Mouse (Mus musculus) limb, embryonic 11.5 days (tissue): ENCODE results near the gene Zic5. TPM values are rescaled to one million over a fixed set of nuclear protein-coding genes. Genes with fewer than 3 reads are reported as not detected.

ENCODE experiments used
- ATAC-seq: fragments of 200-750 bp; cut with Nextera tagmentation; 2 replicates; pipeline ENCODE4 v1.8.0; 2017; ENCODE audit warnings: low read depth; ENCODE audit not compliant: insufficient number of reproducible peaks, low FRiP score, low TSS enrichment
- DNase-seq: peaks from one replicate; pipeline ENCODE4 v3.0.0-alpha.2; 2015; ENCODE audit warnings: low spot score
- H3K27ac ChIP-seq: fragments of 300-500 bp; sonication (generic); replicated peaks from 2 replicates; pipeline ENCODE4 v1.5.1; 2014; ENCODE audit warnings: low read depth, mild to moderate bottlenecking, low read length
- H3K27me3 ChIP-seq: fragments of 300-500 bp; sonication (generic); 2 replicates; pipeline ENCODE4 v1.6.1; 2014; ENCODE audit warnings: mild to moderate bottlenecking, low read length, mixed read lengths; ENCODE audit not compliant: control insufficient read depth, insufficient read depth
- H3K36me3 ChIP-seq: fragments of 300-500 bp; sonication (generic); 2 replicates; pipeline ENCODE4 v1.6.1; 2014; ENCODE audit warnings: mild to moderate bottlenecking, low read length, moderate library complexity, mixed read lengths; ENCODE audit not compliant: control insufficient read depth, insufficient read depth
- H3K4me1 ChIP-seq: fragments of 300-500 bp; sonication (generic); 2 replicates; pipeline ENCODE4 v1.6.1; 2014; ENCODE audit warnings: low read length, mixed read lengths; ENCODE audit not compliant: control insufficient read depth, insufficient read depth
- H3K4me2 ChIP-seq: fragments of 300-500 bp; sonication (generic); 2 replicates; pipeline ENCODE4 v1.6.1; 2014; ENCODE audit warnings: low read depth, mild to moderate bottlenecking, moderate library complexity; ENCODE audit not compliant: severe bottlenecking
- H3K4me3 ChIP-seq: fragments of 300-500 bp; sonication (generic); 2 replicates; pipeline ENCODE4 v1.5.1; 2014; ENCODE audit warnings: low read depth, low read length
- H3K9ac ChIP-seq: fragments of 300-500 bp; sonication (generic); 2 replicates; pipeline ENCODE4 v1.6.1; 2014; ENCODE audit warnings: mild to moderate bottlenecking, low read length
- H3K9me3 ChIP-seq: fragments of 300-500 bp; sonication (generic); 2 replicates; pipeline ENCODE4 v1.6.1; 2016; ENCODE audit warnings: low read length; ENCODE audit not compliant: control insufficient read depth
- WGBS: fragments of 180-500 bp; shearing (Covaris S2); extraction: QIAGEN DNeasy Blood & Tissue Kit; methylation state at CpG from one replicate; pipeline ENCODE4 v1.1.7; 2014; 5-methylcytosine and 5-hydroxymethylcytosine counted together
- polyA plus RNA-seq: library from polyadenylated mRNA; unstranded; fragments of >200 nt; fragmentation: Nextera tagmentation; extraction: Ambion mirVana; gene quantifications from 2 replicates; pipeline ENCODE4 v1.2.1, GENCODE M21; 2014

The Zic5 gene
- polyA plus RNA-seq, 1 experiment from 2014 or later: 11.3 TPM

- 23% methylated on average over 4 of the region's 4 CpGs for WGBS
- Histone ChIP-seq H3K4me2 (no peak overlapping the region), H3K4me1 (no peaks in the 10 kb centered on the region), H3K27ac (no peak overlapping the region), H3K27me3 (no peaks in the 10 kb centered on the region), H3K36me3 (no peaks in the 10 kb centered on the region), H3K9me3 (no peaks in the 10 kb centered on the region), H3K4me3 (no peak overlapping the region), H3K9ac (no peak overlapping the region; the same call in 1 of the 2 replicates)
- DNase-seq (no peak), ATAC-seq (no peak)
Measured at GRCm38 (mm10) chr14:122416166-122416771, 49.2 kb downstream of the Zic5 start.

GRCm38 (mm10) chr14:122414786-122415185 lies 50.7 kb downstream of the Zic5 start:
- no peaks in the 10 kb centered on the region for H3K27me3 ChIP-seq
- no peaks in the 10 kb centered on the region for H3K36me3 ChIP-seq
- DNase-seq: no peak
- H3K4me1 ChIP-seq: no peaks in the 10 kb centered on the region
- no peak overlapping the region for H3K9ac ChIP-seq
- 95% methylated on average over 2 of the region's 2 CpGs for WGBS
- H3K27ac ChIP-seq: no peak overlapping the region
- no peaks in the 10 kb centered on the region for H3K9me3 ChIP-seq
- H3K4me3 ChIP-seq: no peak overlapping the region
- no peak for ATAC-seq
- no peak overlapping the region for H3K4me2 ChIP-seq

- Histone ChIP-seq H3K27ac (peak overlapping the region; percentile 70), H3K4me1 (no peaks in the 10 kb centered on the region; the same call in 1 of the 2 replicates), H3K9ac (peak overlapping the region; percentile 28; the same call in 1 of the 2 replicates), H3K9me3 (no peaks in the 10 kb centered on the region), H3K27me3 (no peaks in the 10 kb centered on the region), H3K4me3 (no peak overlapping the region), H3K36me3 (no peaks in the 10 kb centered on the region), H3K4me2 (no peak overlapping the region)
- 26% methylated on average over 2 of the region's 2 CpGs for WGBS
- DNase-seq (no peak), ATAC-seq (0 out of 2 replicates have a peak, but pooled peaks have one; percentile 36)
Measured at GRCm38 (mm10) chr14:122413542-122413928, 51.9 kb downstream of the Zic5 start.

- Histone ChIP-seq H3K4me2 (no peak overlapping the region), H3K27ac (peak overlapping the region; percentile 70), H3K9me3 (no peaks in the 10 kb centered on the region), H3K27me3 (no peaks in the 10 kb centered on the region), H3K4me1 (no peaks in the 10 kb centered on the region; the same call in 1 of the 2 replicates), H3K36me3 (no peaks in the 10 kb centered on the region), H3K4me3 (no peak overlapping the region), H3K9ac (no peak overlapping the region; the same call in 1 of the 2 replicates)
- 27% methylated on average over 2 of the region's 2 CpGs for WGBS
- ATAC-seq: no peak
- no peak for DNase-seq
Measured at GRCm38 (mm10) chr14:122412841-122413541, 52.5 kb downstream of the Zic5 start.

Other genes starting within 250 kb of the Zic5 start
- gene Gm5089, start 14.6 kb downstream of the Zic5 start, polyA plus RNA-seq: 0.24 and 0.33 TPM in 2 replicates
- 5.1 and 5.6 TPM in 2 replicates for gene Zic2, start 9.8 kb upstream of the Zic5 start, polyA plus RNA-seq
- 0.16 and 0.19 TPM in 2 replicates for gene Gm10837, start 24.9 kb upstream of the Zic5 start, polyA plus RNA-seq
- 36.4 and 38.8 TPM in 2 replicates for gene Pcca, start 68.6 kb upstream of the Zic5 start, polyA plus RNA-seq